Mouse (Mus musculus) frontal cortex, postnatal 25 days (tissue): ENCODE results near the gene Zfhx3.

Experiments used
- DNase-seq, 2 experiments: peaks; one replicate each; pipeline ENCODE4 v3.0.0; 2022; ENCODE audit warnings: low spot score in 2 of 2

The Zfhx3 gene

DNA sequence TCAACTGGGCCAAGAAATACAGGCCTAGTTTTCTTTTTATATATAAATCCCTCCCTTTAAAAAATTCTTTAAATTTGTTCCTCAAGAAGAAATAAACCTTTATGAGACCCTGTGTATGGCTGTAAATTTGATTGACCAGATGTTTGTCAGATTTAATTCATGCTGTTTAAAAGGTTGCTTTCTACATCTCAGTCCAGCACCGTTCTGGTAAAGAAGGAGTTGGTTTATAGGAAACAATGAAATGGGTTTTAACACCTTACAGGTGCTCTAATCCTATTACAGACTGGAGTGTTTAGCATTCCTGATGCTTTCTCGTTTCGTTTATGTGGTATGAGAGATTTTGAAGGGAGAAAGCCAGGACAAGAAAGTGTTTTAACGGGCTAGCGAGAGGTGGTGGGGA is 147.2 kb downstream of the Zfhx3 start:
- DNase-seq: no peak

DNA sequence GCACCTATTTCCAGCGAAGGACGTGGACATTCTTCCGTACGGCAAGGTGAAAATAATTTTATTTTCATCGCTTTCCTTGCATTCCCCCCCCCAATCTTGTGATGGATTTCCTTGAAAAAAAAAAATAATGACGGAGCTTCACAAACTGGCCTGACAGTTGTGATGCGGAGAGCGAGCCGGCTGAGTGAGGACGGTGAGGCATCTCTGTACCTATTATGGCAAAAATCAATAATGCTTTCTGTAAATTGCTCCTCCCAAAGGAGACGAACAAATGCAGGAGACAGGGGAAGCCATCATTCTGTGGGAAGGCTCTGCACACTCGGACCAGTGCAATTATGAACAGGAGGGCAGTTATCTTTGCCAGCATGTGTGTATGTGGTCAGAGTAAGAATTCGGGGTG is 156.2 kb downstream of the Zfhx3 start:
- no peak for DNase-seq

DNA sequence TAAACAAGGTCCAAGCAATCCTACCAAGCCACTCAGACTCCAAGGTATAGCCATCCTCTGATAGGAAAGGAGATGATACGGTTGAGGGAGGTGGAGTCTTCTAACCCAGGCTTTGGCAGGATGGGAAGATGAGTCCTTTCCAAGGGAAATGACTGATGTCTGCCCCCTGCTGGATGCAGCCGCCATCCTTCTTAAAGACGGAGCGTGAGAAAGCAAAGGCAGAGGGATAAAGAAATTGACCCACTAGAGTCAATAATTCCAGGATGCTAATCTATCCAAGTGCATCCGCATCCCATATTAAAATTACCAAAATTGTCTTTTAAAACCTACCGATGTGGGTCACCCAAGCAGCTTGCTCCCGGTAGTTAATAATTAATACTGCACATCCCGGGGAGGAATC is 158.7 kb downstream of the Zfhx3 start:
- peak; percentile 23 to 41 for DNase-seq

DNA sequence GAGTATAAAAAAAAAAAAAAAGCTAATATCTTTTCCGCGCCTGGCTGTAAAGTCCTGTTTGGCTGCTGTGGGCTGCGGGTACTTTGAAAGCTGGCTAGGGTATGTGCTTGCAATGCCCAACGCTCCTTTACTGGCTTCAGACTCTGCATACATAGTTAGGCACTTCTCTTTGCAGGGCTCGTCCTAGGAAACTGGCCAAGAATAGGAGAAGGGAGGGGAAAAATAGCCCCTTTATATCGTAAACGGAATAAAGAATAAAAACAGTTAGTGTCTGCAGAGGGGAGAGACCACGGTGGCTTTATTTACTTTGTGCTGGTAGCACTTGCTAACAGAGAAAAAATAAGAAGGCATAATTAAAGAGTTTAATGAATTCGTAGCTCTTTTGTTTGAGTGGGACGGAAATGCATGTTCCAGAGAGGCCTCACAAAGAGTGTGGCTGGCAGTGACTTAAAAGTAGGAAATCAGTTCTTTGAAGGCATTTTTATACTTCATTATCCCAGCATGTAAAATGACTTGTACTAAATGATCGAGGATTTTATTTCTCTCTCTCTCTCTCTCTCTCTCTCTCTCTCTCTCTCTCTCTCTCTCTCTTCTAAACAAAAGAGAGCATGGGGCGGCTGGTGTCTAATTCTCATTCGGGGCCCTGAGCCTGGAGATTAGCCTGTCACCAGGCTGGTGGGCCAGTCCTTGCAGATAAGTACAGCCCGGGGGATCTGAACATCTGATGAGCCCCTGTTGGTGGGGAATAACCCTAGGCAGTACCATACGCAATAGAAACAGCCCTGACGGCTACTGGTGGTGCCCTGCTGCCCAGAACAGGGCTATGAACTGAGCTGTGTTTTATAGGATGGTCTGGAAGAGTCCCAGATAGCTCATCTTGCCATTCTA is 159.8 kb downstream of the Zfhx3 start:
- DNase-seq: no peak

DNA sequence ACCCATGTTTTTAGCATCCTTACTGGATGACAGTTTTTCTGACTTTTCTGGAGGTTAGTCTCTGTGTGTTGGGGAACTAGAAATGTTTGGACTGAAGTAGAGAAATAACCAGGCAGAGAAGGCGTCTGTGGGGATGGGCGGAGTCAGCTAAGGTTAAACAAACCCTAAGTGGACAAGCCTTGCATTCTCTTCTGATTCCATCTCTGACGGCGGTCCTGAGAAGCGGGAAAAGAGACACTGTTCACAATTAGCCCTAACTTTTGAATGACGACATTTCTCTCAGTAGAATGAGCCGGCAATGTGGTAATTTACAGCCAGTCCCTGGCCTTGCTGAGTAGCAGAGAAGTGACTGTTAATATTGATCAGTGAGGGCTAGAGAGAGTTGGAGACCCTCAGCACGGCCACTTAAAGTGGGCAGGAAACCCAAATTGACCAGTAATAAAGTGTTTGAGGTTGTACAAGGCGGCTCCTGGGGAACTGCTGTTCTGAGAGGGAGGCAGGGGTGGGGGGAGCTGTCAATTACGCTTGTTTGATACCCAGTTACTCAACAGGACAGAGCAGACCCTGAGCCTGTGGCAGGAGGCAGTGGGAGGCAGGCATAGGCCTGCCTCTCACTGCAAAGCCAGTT is 162.1 kb downstream of the Zfhx3 start:
- DNase-seq: no peak

DNA sequence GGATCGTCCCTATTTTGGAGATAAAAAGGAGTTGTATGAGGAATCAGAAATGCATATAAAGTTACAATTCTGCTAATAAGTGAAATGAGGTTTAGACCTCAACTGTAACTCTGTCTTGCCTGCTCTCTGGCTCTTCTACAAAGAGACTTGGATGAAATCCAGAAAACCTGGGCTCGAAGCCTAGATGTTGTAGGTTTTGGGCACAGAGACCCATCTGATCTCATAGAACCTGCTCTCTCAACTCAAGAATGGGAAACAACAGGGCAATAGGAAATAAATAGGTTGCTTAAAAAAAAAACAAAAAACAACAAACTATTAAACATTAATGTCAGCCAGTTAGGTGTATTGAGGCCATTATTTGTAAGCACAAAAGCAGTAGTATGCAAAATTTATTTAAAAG is 182.6 kb downstream of the Zfhx3 start:
- no peak for DNase-seq

DNA sequence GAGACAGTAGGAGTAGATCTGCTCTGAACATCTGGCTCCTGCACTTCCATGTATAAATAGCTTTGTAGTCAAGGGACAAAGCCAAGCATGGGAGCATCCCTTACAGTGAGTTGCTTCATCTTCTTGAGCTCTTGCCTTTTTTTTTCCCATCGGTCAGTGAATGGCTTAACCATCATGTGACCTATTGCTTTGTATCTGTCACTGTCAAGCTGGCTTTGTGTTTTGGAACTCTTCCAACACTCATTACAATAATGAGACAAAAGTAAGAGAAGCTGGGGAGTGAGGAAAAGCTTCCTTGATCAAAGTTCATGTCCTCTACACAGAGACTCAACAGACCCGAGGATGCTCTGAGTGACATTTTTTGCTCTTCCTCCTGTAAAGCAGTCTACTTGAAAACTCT is 183.0 kb downstream of the Zfhx3 start:
- no peak for DNase-seq

DNA sequence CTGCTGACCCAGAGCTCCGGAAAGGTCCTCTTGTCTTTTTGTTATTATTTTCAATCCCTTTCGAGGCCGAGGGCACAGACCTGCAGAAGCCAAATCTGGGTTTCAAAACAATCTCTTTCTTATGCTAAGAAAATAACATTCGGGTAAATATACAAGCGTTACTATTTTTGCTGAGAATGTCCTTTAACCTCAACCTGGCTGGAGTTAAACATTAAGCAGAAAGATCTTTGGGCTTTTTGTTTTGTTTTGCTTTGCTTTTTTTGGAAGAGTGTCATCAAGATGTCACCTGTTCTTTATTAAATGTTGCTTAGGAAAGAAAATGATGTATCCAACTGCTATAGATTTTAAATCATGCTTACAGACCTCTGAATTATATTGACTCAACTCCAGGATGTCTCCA is 204.1 kb downstream of the Zfhx3 start:
- no peak for DNase-seq

DNA sequence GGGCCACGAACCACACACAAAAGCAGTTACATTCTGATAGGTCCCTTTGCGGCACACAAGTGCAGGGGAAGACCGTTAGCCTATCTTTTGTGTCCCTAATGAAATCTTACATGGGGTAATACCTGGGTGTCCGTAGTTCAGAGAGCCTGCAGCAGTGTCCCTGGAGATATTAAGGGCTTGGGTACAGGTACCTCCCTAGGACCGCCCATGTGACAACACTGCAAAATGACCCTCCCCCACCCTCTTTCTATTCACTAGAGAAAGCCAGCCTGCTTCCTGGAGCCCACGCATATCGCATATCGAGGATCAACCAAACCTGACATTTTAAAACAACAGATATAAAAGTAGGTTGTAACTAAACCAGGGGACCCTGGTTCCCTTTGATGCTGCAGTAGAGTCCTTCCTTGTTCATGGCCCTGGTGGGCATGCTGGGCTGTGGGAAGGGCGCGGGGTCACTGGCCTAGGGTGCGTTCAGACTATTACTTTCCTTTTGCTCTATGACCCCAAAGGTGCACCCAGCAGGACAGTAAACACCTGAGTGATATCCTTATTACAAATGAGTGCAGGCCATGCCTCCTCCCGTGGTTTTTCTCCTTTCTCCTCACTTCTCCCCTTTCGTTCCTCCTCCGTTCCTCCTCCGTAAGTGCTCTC is 206.3 kb downstream of the Zfhx3 start:
- DNase-seq: no peak

DNA sequence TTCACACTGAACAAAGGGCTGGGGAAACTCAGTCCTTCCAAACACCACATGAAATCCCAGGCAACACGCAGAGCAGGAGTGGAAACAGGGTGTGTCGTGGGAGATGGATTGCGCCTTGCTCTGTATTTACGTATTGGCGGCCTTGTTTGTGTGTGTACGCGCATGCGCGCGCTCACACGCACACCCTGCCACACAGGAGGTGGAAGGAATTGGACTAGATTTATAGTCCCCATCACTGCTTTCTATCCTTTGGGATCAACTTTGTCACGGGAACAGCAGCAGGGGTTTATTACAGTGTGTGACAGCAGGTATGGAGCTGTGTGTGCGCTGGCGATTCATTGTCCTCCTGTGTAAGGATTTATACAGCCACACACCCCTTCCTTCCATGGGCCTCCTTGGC is 228.4 kb downstream of the Zfhx3 start:
- no peak for DNase-seq

DNA sequence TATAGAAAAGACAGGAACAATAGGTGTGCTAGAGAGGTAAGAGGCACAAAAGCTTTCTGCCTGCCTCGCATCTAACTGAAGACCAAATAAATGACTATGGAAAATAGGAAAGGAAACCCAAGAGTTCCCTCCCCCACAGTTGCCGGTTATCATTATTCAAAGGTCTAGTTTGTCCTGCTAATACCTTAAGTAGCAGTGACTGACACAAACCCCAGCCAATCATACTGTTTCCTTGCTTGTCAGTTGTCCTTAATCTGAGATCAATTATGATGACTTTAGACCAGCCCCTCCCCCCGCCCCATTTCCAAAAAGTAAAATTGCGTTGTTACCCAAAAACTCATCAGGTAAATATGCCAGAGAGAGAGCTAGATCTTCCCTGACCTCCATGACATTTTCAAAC is 240.9 kb downstream of the Zfhx3 start:
- no peak for DNase-seq

DNA sequence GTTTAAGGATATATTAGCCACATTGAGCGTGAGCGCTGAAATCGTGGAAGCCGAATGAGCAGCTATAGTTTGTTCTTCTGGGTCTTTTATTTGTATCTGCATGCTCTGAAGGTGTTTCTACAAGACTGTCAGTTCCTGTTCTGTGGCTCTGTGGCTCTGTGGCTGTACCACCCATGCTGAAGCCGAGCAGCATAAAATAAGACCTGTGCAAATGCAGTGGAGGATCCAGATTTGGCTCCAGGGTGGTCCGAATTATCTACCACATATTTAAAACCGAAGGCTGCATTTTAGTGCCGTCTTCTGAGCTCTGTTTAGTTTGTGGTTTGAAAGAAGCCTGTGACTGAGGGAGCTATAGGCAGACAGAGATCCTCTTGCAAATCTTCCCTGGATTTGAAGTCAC is 241.5 kb downstream of the Zfhx3 start:
- DNase-seq: no peak

DNA sequence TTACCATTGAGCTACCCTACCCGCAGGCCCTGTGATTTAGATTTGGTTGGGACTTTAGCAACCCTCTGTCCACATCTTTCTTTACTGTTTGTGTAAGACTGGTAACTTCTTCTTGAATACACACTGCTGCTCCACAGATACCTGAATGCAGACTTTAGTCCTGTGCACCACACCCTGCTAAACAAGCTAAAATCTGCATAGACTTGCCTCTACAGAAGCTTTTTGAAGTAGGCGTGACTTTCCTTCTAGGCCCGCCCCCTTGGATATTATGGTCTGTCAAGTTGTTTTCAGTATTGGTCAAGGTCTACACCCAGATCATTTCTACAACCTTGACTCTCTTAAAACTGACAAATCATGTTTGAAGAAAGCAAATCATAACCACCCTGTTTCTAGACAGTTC is 243.8 kb downstream of the Zfhx3 start:
- no peak for DNase-seq

DNA sequence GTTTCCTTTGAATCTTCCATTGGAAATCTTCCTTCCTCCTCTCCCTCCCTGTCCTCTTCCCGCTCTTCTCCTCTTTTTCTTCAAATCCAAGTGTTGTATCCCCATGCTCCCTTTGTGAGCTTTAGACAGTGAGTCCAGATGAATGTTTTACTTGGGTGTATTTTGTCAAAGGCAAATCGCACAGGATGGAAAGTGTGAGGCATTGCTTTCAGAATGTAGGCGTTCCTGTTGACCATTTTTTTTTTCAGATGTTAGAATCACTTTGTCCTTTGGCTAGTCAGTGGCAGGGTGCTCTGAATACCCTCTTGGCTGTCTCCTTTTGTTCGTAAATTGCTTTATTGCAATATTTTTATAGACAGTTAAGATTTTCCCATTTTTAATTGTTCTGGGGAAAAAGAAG is 245.6 kb downstream of the Zfhx3 start:
- no peak for DNase-seq

DNA sequence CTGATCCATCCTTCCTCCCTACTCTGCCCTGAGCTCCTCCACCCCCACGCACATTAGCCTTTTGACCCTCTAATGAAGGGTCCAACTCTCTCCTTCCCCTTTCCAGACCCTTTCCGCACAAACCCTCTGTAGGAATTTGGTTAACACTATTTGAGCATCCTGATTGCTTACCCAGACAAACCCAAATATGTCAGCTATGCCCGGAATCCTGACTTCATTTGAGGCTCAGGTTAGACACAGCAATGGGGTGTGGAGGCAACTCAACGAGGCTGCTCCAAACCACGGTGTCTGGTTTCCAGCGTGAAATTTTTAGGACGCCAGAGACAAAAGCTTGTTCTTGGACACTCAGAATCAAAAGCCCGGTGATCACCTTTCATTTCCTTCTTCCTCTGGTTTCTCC is 252.1 kb downstream of the Zfhx3 start:
- no peak for DNase-seq

DNA sequence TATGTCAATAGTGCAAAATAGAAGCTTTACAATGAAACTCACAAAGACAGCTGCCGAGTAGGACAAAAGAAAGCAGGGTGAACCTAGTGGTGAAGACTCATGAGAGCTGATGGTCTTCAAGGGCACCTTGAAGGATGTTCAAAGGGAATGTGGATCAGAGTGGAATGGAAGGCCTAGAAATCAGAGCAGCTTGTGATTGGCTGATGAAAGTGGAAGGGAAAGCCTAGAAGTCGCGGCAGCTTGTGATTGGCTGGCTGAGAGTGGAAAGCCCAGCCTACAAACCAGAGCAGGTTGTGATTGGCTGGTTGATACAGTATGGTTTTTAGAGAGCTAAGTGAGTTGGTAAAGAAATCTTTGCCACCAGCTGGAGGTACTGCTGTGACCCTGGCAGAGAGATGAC is 272.6 kb downstream of the Zfhx3 start:
- DNase-seq: no peak

DNA sequence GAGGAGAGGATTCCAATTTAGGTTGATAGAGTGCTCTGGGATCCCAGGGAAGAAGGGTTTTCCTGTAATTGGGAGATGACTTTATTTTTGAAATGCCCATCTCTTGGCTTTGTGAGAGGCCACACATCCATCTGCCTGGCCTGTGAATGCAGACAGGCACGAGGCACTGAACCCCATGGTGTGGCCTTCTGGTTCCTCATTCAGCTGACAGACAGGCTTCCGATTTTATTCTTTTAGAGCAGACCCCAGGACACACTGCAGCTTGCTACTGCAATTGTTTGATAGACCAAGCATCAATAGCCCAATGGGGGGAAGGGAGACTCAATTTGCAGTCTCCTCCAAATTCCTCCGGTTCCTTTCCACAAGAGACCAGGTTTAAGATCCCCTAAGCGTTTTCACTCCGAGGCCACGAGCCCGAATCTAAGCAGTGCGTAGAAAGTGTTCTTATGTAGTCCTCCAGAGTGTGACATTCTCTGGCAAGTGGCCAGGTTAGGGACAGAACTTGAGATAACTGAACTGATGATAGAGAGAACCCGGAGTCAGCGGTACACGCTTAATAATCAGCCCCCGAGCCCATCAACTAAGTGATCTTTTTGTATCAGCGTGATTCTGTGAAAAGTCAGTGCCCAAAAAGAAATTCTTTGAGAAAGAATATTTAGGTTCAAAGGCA is 275.9 kb downstream of the Zfhx3 start:
- DNase-seq: no peak

DNA sequence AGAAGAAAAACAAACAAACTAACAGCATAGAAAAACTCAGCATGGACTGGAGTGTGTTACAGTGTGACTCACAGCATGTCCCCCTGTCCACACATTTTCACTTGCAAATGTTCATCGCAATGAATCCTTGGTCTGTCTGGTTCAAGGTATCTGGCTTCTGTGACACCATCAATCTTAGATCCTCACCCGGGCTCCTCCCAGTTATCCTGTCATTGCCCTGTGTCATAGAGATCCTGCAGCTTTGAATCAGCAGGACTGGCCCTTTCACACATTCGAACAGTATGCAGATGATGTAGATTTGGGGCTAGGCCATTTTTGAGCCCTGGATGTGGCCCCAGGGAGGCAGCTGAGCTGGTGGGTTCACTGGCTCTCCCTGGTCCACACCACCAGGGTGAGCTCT is 278.1 kb downstream of the Zfhx3 start:
- no peak for DNase-seq

DNA sequence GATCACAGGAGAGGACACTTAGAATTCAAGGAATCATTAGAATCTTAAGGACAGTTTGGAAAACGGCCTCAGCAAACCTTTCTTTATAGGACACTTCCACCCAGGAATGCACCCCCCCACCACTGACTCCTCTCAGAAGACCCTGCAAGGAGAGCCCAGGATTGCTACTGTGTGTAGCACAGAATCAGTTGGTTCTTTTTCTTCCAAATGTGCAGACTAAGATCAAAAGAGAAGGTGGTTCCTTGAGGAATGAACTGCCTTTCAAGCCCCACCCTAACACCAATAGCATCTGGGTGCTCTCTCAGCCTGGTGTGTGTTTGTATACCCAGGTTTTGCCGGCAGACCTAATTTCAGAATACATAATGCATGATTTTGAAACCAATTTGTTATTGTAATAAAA is 279.6 kb downstream of the Zfhx3 start:
- no peak for DNase-seq

DNA sequence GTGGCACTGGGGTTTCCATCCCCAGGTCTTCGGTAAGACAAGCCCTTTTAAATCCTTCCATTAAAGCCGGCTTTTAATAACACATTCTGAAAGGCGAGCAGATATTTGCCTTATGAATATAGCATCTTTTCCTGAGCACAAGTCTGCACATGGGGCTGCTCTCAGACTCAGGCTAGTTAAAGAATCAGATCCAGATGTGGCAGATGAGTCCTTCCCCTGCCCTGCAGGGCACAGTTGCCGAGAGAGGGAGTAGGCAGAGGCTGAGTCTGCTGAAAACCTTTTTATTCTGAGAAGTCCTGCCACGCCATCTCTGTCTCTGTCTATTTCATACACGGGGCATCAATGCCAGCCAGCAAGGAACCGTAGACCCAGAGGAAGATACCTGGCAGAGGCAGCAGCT is 289.9 kb downstream of the Zfhx3 start:
- DNase-seq: no peak

DNA sequence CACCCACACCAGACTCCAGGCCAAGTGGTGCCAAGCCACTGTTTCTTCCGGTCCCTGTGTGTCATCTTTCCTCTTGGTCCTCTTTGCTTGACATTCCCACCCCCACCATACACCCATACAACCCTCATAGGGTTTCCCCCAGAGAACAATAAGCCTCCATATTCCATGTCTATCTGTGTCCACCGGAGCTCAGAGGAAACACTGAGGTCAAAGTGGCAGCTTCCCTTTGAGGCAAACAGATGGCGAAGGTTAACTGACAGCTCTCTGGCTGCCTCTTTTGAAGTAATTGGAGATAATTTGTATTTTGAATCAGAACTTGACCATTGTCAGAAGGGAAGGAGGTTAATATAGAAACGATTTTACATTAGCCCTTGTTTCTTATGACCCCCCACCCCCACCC is 292.0 kb downstream of the Zfhx3 start:
- no peak for DNase-seq

DNA sequence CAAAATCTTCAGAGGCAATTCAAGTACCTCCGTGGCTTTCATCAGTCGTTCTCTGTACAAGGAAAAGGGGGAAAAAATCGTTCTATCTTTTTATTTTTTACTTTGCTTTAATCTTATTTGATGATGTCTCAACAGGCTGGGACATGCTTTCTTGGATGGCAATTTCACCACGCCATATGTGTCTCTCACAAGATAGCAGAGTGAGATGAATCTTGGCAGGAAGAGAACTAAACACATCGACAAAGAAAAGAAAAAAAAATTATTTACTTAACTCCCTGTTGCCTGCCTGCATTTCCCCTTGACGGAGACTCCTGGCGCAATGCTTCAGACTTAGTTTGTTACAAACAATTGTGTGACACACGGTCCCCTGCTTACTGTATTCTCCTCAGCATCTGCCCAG is 294.3 kb downstream of the Zfhx3 start:
- DNase-seq: no peak

DNA sequence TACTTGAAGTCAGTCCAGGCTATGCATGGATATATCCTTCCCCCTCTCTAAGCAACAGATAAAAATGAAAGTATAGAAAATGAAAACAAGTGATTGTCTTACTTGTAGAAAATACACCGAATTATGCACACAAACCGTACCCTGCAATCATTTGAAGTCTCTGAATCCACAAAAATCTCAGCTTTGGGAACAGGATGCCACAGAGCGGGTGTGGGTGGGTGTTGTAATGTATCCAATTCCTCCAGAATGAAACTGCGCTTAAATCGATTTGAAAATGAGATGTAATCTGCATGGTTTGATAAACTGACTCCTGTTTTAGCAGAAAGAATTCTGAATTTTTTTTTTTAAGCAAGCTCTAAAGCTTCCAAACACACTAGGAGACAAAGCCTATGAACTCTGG is 297.1 kb downstream of the Zfhx3 start:
- DNase-seq: no peak
